Mouse (Mus musculus) heart, adult 2 months (tissue): ENCODE data around the gene Nfasc.

ENCODE experiments used
- CTCF ChIP-seq: fragments of 200-600 bp; IDR thresholded peaks from 2 replicates; pipeline ENCODE4 v1.8.1; 2022; ENCODE audit warnings: antibody characterized with exemption, mild to moderate bottlenecking, moderate library complexity
- EP300 ChIP-seq: fragments of 200-500 bp; IDR thresholded peaks from 2 replicates; pipeline ENCODE4 v1.6.1; 2011; ENCODE audit warnings: low read depth, low read length, control low read depth; ENCODE audit not compliant: insufficient read depth

DNA sequence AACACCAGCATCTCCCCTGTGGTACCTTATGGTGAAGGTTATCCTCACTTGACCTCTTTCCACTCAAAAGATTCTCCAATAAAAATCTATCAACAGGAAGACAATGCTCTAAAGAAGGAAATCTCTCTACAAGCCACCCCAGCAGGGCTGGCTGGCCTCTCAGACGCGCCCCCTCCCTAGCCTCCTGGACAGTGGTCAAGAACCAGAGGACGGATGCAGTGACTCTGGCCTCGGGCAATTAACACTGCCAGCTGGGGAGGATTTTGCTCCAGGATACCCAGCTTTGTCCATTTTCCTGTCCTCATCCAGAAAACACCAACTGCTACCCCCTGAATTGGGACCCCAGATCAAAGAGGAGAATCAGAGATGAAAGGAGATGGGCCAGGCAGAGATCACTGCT, 44.7 kb downstream of the Nfasc start:
- TF ChIP-seq CTCF (no peak), EP300 (no peak)
